Mouse (Mus musculus): Measurements from ENCODE around the gene Raver1. TPM values are rescaled to one million over a fixed set of nuclear protein-coding genes. Genes with fewer than 3 reads are reported as not detected.

Gene Raver1
- total and polyA plus RNA-seq, 2 experiments from 2014 or later, result 21.7 to 43.2 TPM

DNA sequence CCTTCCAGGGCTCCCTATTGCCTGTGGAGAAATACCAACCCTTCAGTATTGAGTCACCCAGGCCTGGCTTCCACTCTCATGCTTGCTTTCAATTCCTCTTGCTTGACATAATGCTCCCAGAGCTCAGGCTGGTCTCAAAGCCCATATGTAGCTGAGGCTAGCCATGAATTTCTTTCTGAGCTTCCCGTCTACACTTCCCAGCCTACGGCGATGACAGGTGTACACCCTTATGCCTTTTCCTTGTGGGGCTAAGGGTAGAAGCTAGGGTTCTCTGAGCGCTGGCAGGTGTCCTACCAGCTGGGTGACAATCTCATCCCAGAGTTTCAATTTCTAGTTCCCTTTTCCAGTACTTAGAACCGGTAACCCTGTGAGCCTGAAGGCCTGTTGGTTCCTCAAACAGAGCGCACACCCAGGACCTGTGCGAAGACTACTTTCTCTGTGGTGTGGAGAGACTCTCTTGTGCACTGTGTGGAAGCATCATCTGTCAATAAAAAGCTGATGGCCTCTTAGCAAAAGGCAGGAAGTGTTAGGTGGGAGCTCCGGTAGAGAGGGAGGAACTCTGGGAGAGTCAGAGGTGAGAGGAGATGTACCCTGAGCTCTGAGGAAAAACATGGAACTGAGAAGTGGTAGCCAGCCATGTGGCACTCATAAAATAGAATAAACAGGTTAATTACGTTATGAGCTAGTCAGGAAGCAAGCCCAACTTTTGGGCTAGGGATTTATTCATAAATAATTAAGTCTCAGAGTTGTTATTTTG is 33.9 kb upstream of the Raver1 start:
- H3K4me3 ChIP-seq (ENCODE audit: low read length), result no peak overlapping the region
- H3K27ac ChIP-seq, result no peak overlapping the region
- no peak overlapping the region for H3K4me2 ChIP-seq (ENCODE audit: low read depth, low read length)
- no peak overlapping the region for H3K9ac ChIP-seq (replicated peaks; ENCODE audit: low read length)
- DNase-seq (ENCODE audit: low spot score), result no peak
- H3K27me3 ChIP-seq (ENCODE audit: insufficient read depth, low read length), result no peaks in the 10 kb centered on the region
- WGBS, result 91% methylated on average over 9 of the region's 9 CpGs
- peaks cover 28% of the 10 kb centered on the region; the same call in 1 of the 2 replicates for H3K36me3 ChIP-seq (ENCODE audit: insufficient read depth, low read length)
- no peaks in the 10 kb centered on the region for H3K9me3 ChIP-seq (ENCODE audit: low read length)
- 0 out of 2 replicates have a peak, but pooled peaks cover 3% of the 10 kb centered on the region for H3K4me1 ChIP-seq (ENCODE audit: insufficient read depth, low read length)
- ATAC-seq, result no peak
- no peak for TF ChIP-seq CTCF (IDR thresholded peaks at IDR 0.05; ENCODE audit: low read depth)

GRCm38 (mm10) chr9:21124837-21125236 is 33.0 kb upstream of the Raver1 start:
- Histone ChIP-seq H3K4me1 (ENCODE audit: insufficient read depth, low read length) (no peaks in the 10 kb centered on the region), H3K27me3 (ENCODE audit: insufficient read depth, low read length) (no peaks in the 10 kb centered on the region), H3K9ac (replicated peaks; ENCODE audit: low read length) (no peak overlapping the region), H3K27ac (no peak overlapping the region), H3K4me2 (ENCODE audit: low read depth, low read length) (no peak overlapping the region), H3K36me3 (ENCODE audit: insufficient read depth, low read length) (peaks cover 28% of the 10 kb centered on the region; the same call in 1 of the 2 replicates), H3K4me3 (ENCODE audit: low read length) (no peak overlapping the region), H3K9me3 (ENCODE audit: low read length) (no peaks in the 10 kb centered on the region)
- WGBS, result 83% methylated on average over 5 of the region's 5 CpGs
- no peak for TF ChIP-seq CTCF (IDR thresholded peaks at IDR 0.05; ENCODE audit: low read depth)
- DNase-seq (ENCODE audit: low spot score), result no peak
- ATAC-seq, result no peak

DNA sequence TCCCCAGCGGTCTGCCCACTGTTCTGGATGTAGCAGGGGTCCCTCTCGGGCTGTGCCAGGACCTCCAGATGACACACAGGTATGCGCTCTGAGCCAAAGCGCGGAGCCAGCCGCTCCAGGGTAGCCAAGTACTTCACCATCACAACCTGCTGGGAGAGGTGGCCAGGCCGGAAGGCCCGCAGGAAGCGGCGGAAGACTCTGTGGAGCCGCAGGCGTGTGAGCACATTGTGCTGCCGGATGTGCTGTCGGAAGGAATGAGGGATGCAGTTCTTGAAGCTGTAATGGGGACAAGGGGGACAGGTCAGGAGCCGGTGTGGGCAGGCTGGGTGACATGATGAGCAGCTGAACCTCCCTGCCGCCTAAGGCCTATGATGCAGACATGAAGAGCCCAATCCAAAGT is 29.7 kb upstream of the Raver1 start:
- TF ChIP-seq CTCF (IDR thresholded peaks at IDR 0.05; ENCODE audit: low read depth), result no peak

GRCm38 (mm10) chr9:21117073-21117472 is 25.3 kb upstream of the Raver1 start:
- H3K4me1 ChIP-seq (ENCODE audit: insufficient read depth, low read length), result no peaks in the 10 kb centered on the region
- no peak overlapping the region for H3K27ac ChIP-seq
- H3K36me3 ChIP-seq (ENCODE audit: insufficient read depth, low read length), result peaks cover 12% of the 10 kb centered on the region; the same call in 1 of the 2 replicates
- H3K4me2 ChIP-seq (ENCODE audit: low read depth, low read length), result no peak overlapping the region
- H3K9ac ChIP-seq (replicated peaks; ENCODE audit: low read length), result no peak overlapping the region
- no peak overlapping the region for H3K4me3 ChIP-seq (ENCODE audit: low read length)
- H3K9me3 ChIP-seq (ENCODE audit: low read length), result no peaks in the 10 kb centered on the region
- no peaks in the 10 kb centered on the region for H3K27me3 ChIP-seq (ENCODE audit: insufficient read depth, low read length)
- WGBS, result 73% methylated on average over 6 of the region's 6 CpGs
- ATAC-seq (no peak), DNase-seq (ENCODE audit: low spot score) (no peak)
- TF ChIP-seq CTCF (IDR thresholded peaks at IDR 0.05; ENCODE audit: low read depth), result no peak

More for the DNA sequence above, 29.7 kb upstream of the Raver1 start:
- ATAC-seq, result no peak
- no peak overlapping the region for H3K9ac ChIP-seq (replicated peaks; ENCODE audit: low read length)
- H3K9me3 ChIP-seq (ENCODE audit: low read length), result no peaks in the 10 kb centered on the region
- no peak for DNase-seq (ENCODE audit: low spot score)
- H3K27ac ChIP-seq, result no peak overlapping the region
- no peaks in the 10 kb centered on the region for H3K4me1 ChIP-seq (ENCODE audit: insufficient read depth, low read length)
- peaks cover 28% of the 10 kb centered on the region; the same call in 1 of the 2 replicates for H3K36me3 ChIP-seq (ENCODE audit: insufficient read depth, low read length)
- WGBS, result 90% methylated on average over 16 of the region's 16 CpGs
- H3K4me2 ChIP-seq (ENCODE audit: low read depth, low read length), result no peak overlapping the region
- no peak overlapping the region for H3K4me3 ChIP-seq (ENCODE audit: low read length)
- H3K27me3 ChIP-seq (ENCODE audit: insufficient read depth, low read length), result no peaks in the 10 kb centered on the region

DNA sequence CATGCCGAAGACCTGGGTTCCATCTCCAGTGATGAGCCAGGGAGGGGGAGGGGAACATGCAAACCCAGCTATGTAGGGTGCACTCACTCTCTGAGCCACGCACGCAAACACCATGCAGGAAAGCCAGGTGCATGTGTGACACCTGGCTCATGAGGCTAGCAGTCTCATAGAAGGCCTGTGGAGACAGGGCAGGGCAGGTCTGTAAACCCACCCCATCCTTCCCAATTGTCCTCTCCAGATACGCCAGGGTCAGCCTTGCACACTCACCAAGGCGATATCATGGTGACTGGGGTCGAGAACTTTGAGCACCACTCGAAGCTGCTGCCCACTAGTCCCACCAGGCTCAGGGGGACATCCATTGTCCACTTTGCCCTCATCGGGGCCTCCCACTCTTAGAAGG is 23.3 kb upstream of the Raver1 start:
- TF ChIP-seq CTCF (IDR thresholded peaks at IDR 0.05; ENCODE audit: low read depth), result no peak
- 90% methylated on average over 8 of the region's 8 CpGs for WGBS
- no peak for DNase-seq (ENCODE audit: low spot score)
- no peak for ATAC-seq
- Histone ChIP-seq H3K36me3 (ENCODE audit: insufficient read depth, low read length) (no peaks in the 10 kb centered on the region), H3K4me1 (ENCODE audit: insufficient read depth, low read length) (no peaks in the 10 kb centered on the region), H3K4me2 (ENCODE audit: low read depth, low read length) (no peak overlapping the region), H3K27ac (no peak overlapping the region), H3K9me3 (ENCODE audit: low read length) (no peaks in the 10 kb centered on the region), H3K4me3 (ENCODE audit: low read length) (no peak overlapping the region), H3K9ac (replicated peaks; ENCODE audit: low read length) (no peak overlapping the region), H3K27me3 (ENCODE audit: insufficient read depth, low read length) (no peaks in the 10 kb centered on the region)

- Histone ChIP-seq H3K9me3 (ENCODE audit: low read length) (no peaks in the 10 kb centered on the region), H3K4me2 (ENCODE audit: low read depth, low read length) (no peak overlapping the region), H3K9ac (replicated peaks; ENCODE audit: low read length) (no peak overlapping the region), H3K27me3 (ENCODE audit: insufficient read depth, low read length) (no peaks in the 10 kb centered on the region), H3K4me3 (ENCODE audit: low read length) (no peak overlapping the region), H3K4me1 (ENCODE audit: insufficient read depth, low read length) (no peaks in the 10 kb centered on the region), H3K27ac (no peak overlapping the region), H3K36me3 (ENCODE audit: insufficient read depth, low read length) (no peaks in the 10 kb centered on the region)
- ATAC-seq, result no peak
- no peak for DNase-seq (ENCODE audit: low spot score)
- TF ChIP-seq CTCF (IDR thresholded peaks at IDR 0.05; ENCODE audit: low read depth), result no peak
- WGBS, result 85% methylated on average over 7 of the region's 7 CpGs
These were observed 22.4 kb upstream of the Raver1 start for GRCm38 (mm10) chr9:21114190-21114589.

GRCm38 (mm10) chr9:21113751-21114150 is 21.9 kb upstream of the Raver1 start:
- H3K9me3 ChIP-seq (ENCODE audit: low read length), result no peaks in the 10 kb centered on the region
- H3K27ac ChIP-seq, result no peak overlapping the region
- ATAC-seq (no peak), DNase-seq (ENCODE audit: low spot score) (no peak)
- H3K36me3 ChIP-seq (ENCODE audit: insufficient read depth, low read length), result 0 out of 2 replicates have a peak, but pooled peaks cover 4% of the 10 kb centered on the region
- no peaks in the 10 kb centered on the region for H3K4me1 ChIP-seq (ENCODE audit: insufficient read depth, low read length)
- no peak overlapping the region for H3K4me3 ChIP-seq (ENCODE audit: low read length)
- WGBS, result 90% methylated on average over 6 of the region's 6 CpGs
- no peak overlapping the region for H3K9ac ChIP-seq (replicated peaks; ENCODE audit: low read length)
- H3K4me2 ChIP-seq (ENCODE audit: low read depth, low read length), result no peak overlapping the region
- no peaks in the 10 kb centered on the region for H3K27me3 ChIP-seq (ENCODE audit: insufficient read depth, low read length)
- no peak for TF ChIP-seq CTCF (IDR thresholded peaks at IDR 0.05; ENCODE audit: low read depth)

All from hindbrain, postnatal 0 days (tissue).